Mouse (Mus musculus) ES-E14 (cell line): ENCODE results near the gene 1700008O03Rik.

ENCODE experiments used
- CHD2 ChIP-seq: IDR thresholded peaks from 2 replicates; pipeline ENCODE4 v1.6.1; 2014; ENCODE audit warnings: mild to moderate bottlenecking, low read depth, low read length, inconsistent platforms
- HCFC1 ChIP-seq: IDR thresholded peaks from 2 replicates; pipeline ENCODE4 v1.6.1; 2012; ENCODE audit warnings: low read length, inconsistent platforms, borderline replicate concordance; ENCODE audit not compliant: insufficient read depth
- MAFK ChIP-seq: IDR thresholded peaks from 2 replicates; pipeline ENCODE4 v1.6.1; 2014; ENCODE audit warnings: mild to moderate bottlenecking, low read depth, low read length, inconsistent platforms; ENCODE audit not compliant: insufficient read depth
- ZC3H11A ChIP-seq: IDR thresholded peaks from 2 replicates; pipeline ENCODE4 v1.6.1; 2012; ENCODE audit warnings: low read depth, mild to moderate bottlenecking, inconsistent platforms, low read length, borderline replicate concordance
- ZNF384 ChIP-seq: IDR thresholded peaks from 2 replicates; pipeline ENCODE4 v1.6.1; 2012; ENCODE audit warnings: low read depth, low read length, inconsistent platforms

- no peak for TF ChIP-seq MAFK
- TF ChIP-seq HCFC1: no peak
- no peak for TF ChIP-seq ZC3H11A
- TF ChIP-seq CHD2: no peak
- TF ChIP-seq ZNF384: no peak
These were observed 59.0 kb downstream of the 1700008O03Rik start for GRCm38 (mm10) chr7:44326614-44327013.
